Mouse (Mus musculus): ENCODE measurements around the gene Rrbp1.

- no peak for TF ChIP-seq POLR2A (IDR thresholded peaks at IDR 0.05; ENCODE audit: low read depth, low read length)
- TF ChIP-seq CTCF (IDR thresholded peaks at IDR 0.05; ENCODE audit: extremely low read depth, insufficient read depth, insufficient read length, insufficient replicate concordance): no peak
Observed at GRCm38 (mm10) chr2:143940406-143940805, 70.7 kb downstream of the Rrbp1 start.

All from spleen, adult 2 months (tissue).